Mouse (Mus musculus): ENCODE measurements around the gene Bdnf. TPM values are rescaled to one million over a fixed set of nuclear protein-coding genes. Genes with fewer than 3 reads are reported as not detected.

Bdnf gene
- not detected in 2 replicates for total RNA-seq (2017)

- no peak for ATAC-seq (ENCODE audit: extremely low read depth, insufficient number of reproducible peaks, low FRiP score, poor library complexity, severe bottlenecking)
Measured at GRCm38 (mm10) chr2:109674532-109674931, at the start of gene Bdnf. Bdnf (plus strand) TSS chr2:109674700.

GRCm38 (mm10) chr2:109626864-109627263, 47.6 kb upstream of the Bdnf start:
- no peak for ATAC-seq (ENCODE audit: extremely low read depth, insufficient number of reproducible peaks, low FRiP score, poor library complexity, severe bottlenecking)

GRCm38 (mm10) chr2:109673509-109674455, 718 bp upstream of the Bdnf start:
- ATAC-seq (ENCODE audit: extremely low read depth, insufficient number of reproducible peaks, low FRiP score, poor library complexity, severe bottlenecking), result no peak

GRCm38 (mm10) chr2:109675051-109675450, 551 bp downstream of the Bdnf start:
- no peak for ATAC-seq (ENCODE audit: extremely low read depth, insufficient number of reproducible peaks, low FRiP score, poor library complexity, severe bottlenecking)

GRCm38 (mm10) chr2:109675973-109676617, 1.6 kb downstream of the Bdnf start:
- ATAC-seq (ENCODE audit: extremely low read depth, insufficient number of reproducible peaks, low FRiP score, poor library complexity, severe bottlenecking), result no peak

- no peak for ATAC-seq (ENCODE audit: extremely low read depth, insufficient number of reproducible peaks, low FRiP score, poor library complexity, severe bottlenecking)
Measured at GRCm38 (mm10) chr2:109676618-109676974, 2.1 kb downstream of the Bdnf start.

- ATAC-seq (ENCODE audit: extremely low read depth, insufficient number of reproducible peaks, low FRiP score, poor library complexity, severe bottlenecking), result no peak
Measured at GRCm38 (mm10) chr2:109677221-109678089, 3.0 kb downstream of the Bdnf start.

- ATAC-seq (ENCODE audit: extremely low read depth, insufficient number of reproducible peaks, low FRiP score, poor library complexity, severe bottlenecking), result no peak
Measured at GRCm38 (mm10) chr2:109678090-109678409, 3.5 kb downstream of the Bdnf start.

GRCm38 (mm10) chr2:109678454-109678853, 4.0 kb downstream of the Bdnf start:
- ATAC-seq (ENCODE audit: extremely low read depth, insufficient number of reproducible peaks, low FRiP score, poor library complexity, severe bottlenecking), result no peak

- no peak for ATAC-seq (ENCODE audit: extremely low read depth, insufficient number of reproducible peaks, low FRiP score, poor library complexity, severe bottlenecking)
Measured at GRCm38 (mm10) chr2:109679446-109679845, 4.9 kb downstream of the Bdnf start.

- no peak for ATAC-seq (ENCODE audit: extremely low read depth, insufficient number of reproducible peaks, low FRiP score, poor library complexity, severe bottlenecking)
Measured at GRCm38 (mm10) chr2:109681071-109681470, 6.6 kb downstream of the Bdnf start.

- no peak for ATAC-seq (ENCODE audit: extremely low read depth, insufficient number of reproducible peaks, low FRiP score, poor library complexity, severe bottlenecking)
Measured at GRCm38 (mm10) chr2:109688661-109689060, 14.2 kb downstream of the Bdnf start.

- no peak for ATAC-seq (ENCODE audit: extremely low read depth, insufficient number of reproducible peaks, low FRiP score, poor library complexity, severe bottlenecking)
Measured at GRCm38 (mm10) chr2:109692266-109693177, 18.0 kb downstream of the Bdnf start.

GRCm38 (mm10) chr2:109693178-109694115, 18.9 kb downstream of the Bdnf start:
- no peak for ATAC-seq (ENCODE audit: extremely low read depth, insufficient number of reproducible peaks, low FRiP score, poor library complexity, severe bottlenecking)

GRCm38 (mm10) chr2:109694116-109694837, 19.8 kb downstream of the Bdnf start:
- ATAC-seq (ENCODE audit: extremely low read depth, insufficient number of reproducible peaks, low FRiP score, poor library complexity, severe bottlenecking), result no peak

- ATAC-seq (ENCODE audit: extremely low read depth, insufficient number of reproducible peaks, low FRiP score, poor library complexity, severe bottlenecking), result no peak
Measured at GRCm38 (mm10) chr2:109694838-109695225, 20.3 kb downstream of the Bdnf start.

GRCm38 (mm10) chr2:109697151-109697550, 22.7 kb downstream of the Bdnf start:
- ATAC-seq (ENCODE audit: extremely low read depth, insufficient number of reproducible peaks, low FRiP score, poor library complexity, severe bottlenecking), result no peak
